Mouse (Mus musculus): Measurements from ENCODE around the gene Chchd10. TPM values are rescaled to one million over a fixed set of nuclear protein-coding genes. Genes with fewer than 3 reads are reported as not detected.

The Chchd10 gene
- total and polyA plus RNA-seq, 3 experiments: 147 to 540 (median 254) TPM

- Histone ChIP-seq H3K79me2 (replicated peaks; ENCODE audit: control insufficient read depth, extremely low read depth, insufficient read depth, poor library complexity, severe bottlenecking) (no peaks in the 10 kb centered on the region), H3K9me3 (replicated peaks; ENCODE audit: low read length) (peaks cover 13% of the 10 kb centered on the region), H3K4me1 (ENCODE audit: control insufficient read depth in 1 of 2, insufficient read depth in 2 of 2) (peaks cover 17 to 36% of the 10 kb centered on the region in 2 experiments), H3K27me3 (replicated peaks) (no peaks in the 10 kb centered on the region), H3K36me3 (replicated peaks in 1 of 2; ENCODE audit: control insufficient read depth in 1 of 2, insufficient read depth in 1 of 2, low read length in 1 of 2) (no peaks in the 10 kb centered on the region), H3K4me3 (replicated peaks in 1 of 3; ENCODE audit: low read depth in 2 of 3, low read length in 2 of 3, poor library complexity in 1 of 3) (peak overlapping the region in 2 of 3 experiments; percentile 11 to 34), H3K4me2 (ENCODE audit: insufficient read depth, low read depth, poor library complexity, severe bottlenecking) (peak overlapping the region; percentile 11; the same call in 1 of the 2 replicates), H3K27ac (ENCODE audit: insufficient read depth, low read depth) (peak overlapping the region; percentile 77; the same call in 1 of the 2 replicates), H3K9ac (ENCODE audit: insufficient read depth, low read depth) (peak overlapping the region; percentile 12; the same call in 1 of the 2 replicates)
- dilution Hi-C loops (cut with MboI; ENCODE audit: extremely low pct_ligation_motif_present, extremely low pct_unique_long_range_greater_than_20kb, low sequenced_read_pairs): no loop called here
- DNase-seq (ENCODE audit: extremely low read depth): peak; percentile 73
- TF ChIP-seq JUN (IDR thresholded peaks at IDR 0.05; ENCODE audit: insufficient read depth, low read depth, low read length) (no peak), KAT2A (IDR thresholded peaks at IDR 0.05; ENCODE audit: insufficient replicate concordance, low read length) (no peak), NRF1 (IDR thresholded peaks at IDR 0.05; ENCODE audit: low read depth, low read length) (peak; percentile 26; the same call in 1 of the 2 replicates), BHLHE40 (IDR thresholded peaks at IDR 0.05; ENCODE audit: low read depth, low read length) (peak; percentile 38; the same call in 1 of the 2 replicates), CHD2 (IDR thresholded peaks at IDR 0.05; ENCODE audit: low read length) (no peak), GABPA (IDR thresholded peaks at IDR 0.05; ENCODE audit: insufficient replicate concordance, low read depth, low read length) (no peak), CTCF (conservative IDR thresholded peaks at IDR 0.05 in 1 of 2, IDR thresholded peaks at IDR 0.05 in 1 of 2; ENCODE audit: low read depth in 2 of 2, low read length in 2 of 2) (peak; percentile 68 to 99), NELFE (IDR thresholded peaks at IDR 0.05; ENCODE audit: low read depth, low read length) (peak; percentile 88; the same call in 1 of the 2 replicates), MAFK (IDR thresholded peaks at IDR 0.05; ENCODE audit: insufficient replicate concordance, low read length) (0 out of 2 replicates have a peak, but pooled peaks have one; percentile 5), E2F4 (IDR thresholded peaks at IDR 0.05; ENCODE audit: insufficient replicate concordance, low read depth, low read length) (peak; percentile 34; the same call in 1 of the 2 replicates), USF2 (conservative IDR thresholded peaks at IDR 0.05; ENCODE audit: low read depth, low read length) (no peak), ZKSCAN1 (IDR thresholded peaks at IDR 0.05; ENCODE audit: borderline replicate concordance, low read depth, low read length) (no peak), IRF4 (IDR thresholded peaks at IDR 0.05; ENCODE audit: low read depth, low read length) (peak; percentile 49), EP300 (IDR thresholded peaks at IDR 0.05; ENCODE audit: low read length) (no peak), MYC (IDR thresholded peaks at IDR 0.05; ENCODE audit: low read depth, low read length) (peak; percentile 90), RCOR1 (conservative IDR thresholded peaks at IDR 0.05; ENCODE audit: low read depth, low read length) (0 out of 2 replicates have a peak, but pooled peaks have one; percentile 37), CHD1 (IDR thresholded peaks at IDR 0.05; ENCODE audit: low read depth, low read length) (no peak), JUND (conservative IDR thresholded peaks at IDR 0.05; ENCODE audit: low read depth, low read length) (peak; percentile 69), ELF1 (IDR thresholded peaks at IDR 0.05; ENCODE audit: low read depth, low read length) (no peak), TCF12 (IDR thresholded peaks at IDR 0.05; ENCODE audit: low read depth, low read length) (0 out of 2 replicates have a peak, but pooled peaks have one; percentile 53), ZNF384 (IDR thresholded peaks at IDR 0.05; ENCODE audit: low read depth, low read length) (peak; percentile 55), MAX (IDR thresholded peaks at IDR 0.05; ENCODE audit: low read length) (peak; percentile 61; the same call in 1 of the 2 replicates), MEF2A (IDR thresholded peaks at IDR 0.05; ENCODE audit: borderline replicate concordance, low read depth, low read length) (peak; percentile 70; the same call in 1 of the 2 replicates), TBP (conservative IDR thresholded peaks at IDR 0.05; ENCODE audit: low read depth, low read length) (no peak), SIN3A (IDR thresholded peaks at IDR 0.05; ENCODE audit: low read length) (peak; percentile 63; the same call in 1 of the 2 replicates), SMC3 (IDR thresholded peaks at IDR 0.05; ENCODE audit: low read depth, low read length) (peak; percentile 92), ZC3H11A (IDR thresholded peaks at IDR 0.05; ENCODE audit: low read depth, low read length) (peak; percentile 65), UBTF (IDR thresholded peaks at IDR 0.05; ENCODE audit: low read depth, low read length) (no peak), MXI1 (IDR thresholded peaks at IDR 0.05; ENCODE audit: low read depth, low read length) (peak; percentile 46), ZMIZ1 (IDR thresholded peaks at IDR 0.05; ENCODE audit: low read depth, low read length) (no peak), POLR2A (IDR thresholded peaks at IDR 0.05; ENCODE audit: low read depth, low read length) (no peak), HCFC1 (IDR thresholded peaks at IDR 0.05; ENCODE audit: low read depth, low read length) (peak; percentile 36; the same call in 1 of the 2 replicates), MAZ (IDR thresholded peaks at IDR 0.05; ENCODE audit: low read depth, low read length) (peak; percentile 36; the same call in 1 of the 2 replicates), USF1 (IDR thresholded peaks at IDR 0.05; ENCODE audit: low read depth, low read length) (no peak), POLR2AphosphoS2 (IDR thresholded peaks at IDR 0.05; ENCODE audit: low read depth, low read length) (no peak), PAX5 (IDR thresholded peaks at IDR 0.05; ENCODE audit: low read length) (no peak), RAD21 (IDR thresholded peaks at IDR 0.05; ENCODE audit: low read depth, low read length) (peak; percentile 63), ETS1 (conservative IDR thresholded peaks at IDR 0.05; ENCODE audit: low read depth, low read length) (no peak)
- in situ Hi-C loops (cut with MboI; ENCODE audit: low pct_ligation_motif_present, low pct_unique_long_range_greater_than_20kb, low sequenced_read_pairs): loop anchor here (10.0 kb wide), 1 partner anchor 140 kb away; the partner anchor contains the start of gene Slc5a4b
Observed at GRCm38 (mm10) chr10:75975216-75975615, 42.3 kb downstream of the Chchd10 start.

All from CH12.LX (cell line).